Mouse (Mus musculus): Measurements from ENCODE around the gene Sdsl. TPM values are rescaled to one million over a fixed set of nuclear protein-coding genes. Genes with fewer than 3 reads are reported as not detected.
A peak's percentile ranks its signal among the peaks of the same experiment; 100 is the strongest.
"Not testable (repeated sequence)": the region's sequence is repeated elsewhere in the genome, so short reads cannot be mapped to it uniquely, and the experiment has no call there.

Gene Sdsl
- polyA plus RNA-seq, 1 experiment from 2014 or later = 8.2 TPM

DNA sequence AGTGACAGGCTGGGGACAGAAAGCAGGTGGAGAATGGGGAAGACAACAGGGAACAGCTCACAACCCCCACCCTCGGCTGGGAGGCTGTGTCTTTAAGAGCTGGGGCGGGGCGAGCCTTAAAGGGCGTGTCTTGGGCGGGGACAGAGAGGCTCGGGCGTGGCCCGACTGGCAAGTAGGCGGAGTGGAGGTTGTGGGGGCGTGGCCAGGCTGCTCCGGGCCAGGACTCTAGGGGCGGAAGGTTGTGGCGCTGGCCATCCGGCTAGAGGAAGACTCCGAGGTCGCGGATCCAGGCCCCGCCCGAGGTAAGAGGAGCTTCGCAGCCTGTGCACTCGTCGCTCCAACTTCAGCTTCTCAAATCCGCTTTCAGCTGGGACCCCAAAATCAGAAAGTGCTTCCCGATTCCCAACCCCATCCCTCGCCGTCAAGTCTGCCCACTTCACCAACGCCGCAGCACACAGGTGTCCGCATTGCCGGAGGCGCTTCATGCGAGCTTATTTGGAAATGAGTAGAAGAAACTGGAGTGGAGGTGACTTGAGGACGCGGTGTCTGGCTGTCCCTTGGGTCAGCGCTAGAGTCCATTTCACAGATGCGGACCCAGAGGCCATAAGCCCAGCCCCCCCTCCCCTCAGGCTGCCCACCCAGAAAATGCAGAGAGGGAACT is 38.5 kb upstream of the Sdsl start, which contains the start of gene Slc8b1:
Gene Slc8b1 (plus strand): TSS at position 187 of the 661 bp plus-strand sequence.
- Histone ChIP-seq H3K9me3 (replicated peaks; ENCODE audit: control insufficient read depth, low read length) (no peaks in the 10 kb centered on the region), H3K36me3 (ENCODE audit: control insufficient read depth, insufficient read depth) (no peaks in the 10 kb centered on the region), H3K27ac (ENCODE audit: low read length) (peak within 1 kb of the TSS; percentile 55), H3K4me3 (ENCODE audit: low read depth, low read length) (peak within 1 kb of the TSS; percentile 64), H3K4me2 (ENCODE audit: low read depth, low read length) (peak within 1 kb of the TSS; percentile 77), H3K4me1 (ENCODE audit: control insufficient read depth, low read depth, low read length) (peaks cover 34% of the 10 kb centered on the region), H3K9ac (ENCODE audit: low read depth, low read length) (peak within 1 kb of the TSS; percentile 61), H3K27me3 (ENCODE audit: control insufficient read depth, insufficient read depth, low read depth, low read length) (no peaks in the 10 kb centered on the region; the same call in 1 of the 2 replicates)
- ATAC-seq (ENCODE audit: low read depth) = peak; percentile 89
- WGBS (ENCODE audit: insufficient replicate concordance) = under 1% methylated on average over 36 of the region's 36 CpGs

DNA sequence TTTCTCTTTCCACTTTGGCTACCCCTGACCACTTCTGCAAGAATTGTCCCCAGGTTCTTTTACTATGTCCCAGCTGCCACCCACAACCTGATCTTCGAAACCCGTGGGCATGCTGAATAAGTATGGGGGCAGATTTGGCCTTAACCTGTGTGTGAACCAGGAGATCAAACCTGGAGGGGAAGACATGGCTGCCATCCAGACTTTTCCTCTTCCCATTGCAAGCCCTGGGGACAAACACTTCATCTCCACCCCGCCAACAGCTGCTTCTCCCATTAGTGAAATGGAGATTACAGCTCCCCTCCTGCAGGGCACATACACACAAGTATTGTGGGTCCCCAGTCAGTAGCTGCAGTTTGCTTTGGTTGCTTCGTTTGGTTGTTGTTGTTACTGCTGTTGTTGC is 34.7 kb upstream of the Sdsl start:
- Histone ChIP-seq H3K27me3 (ENCODE audit: control insufficient read depth, insufficient read depth, low read depth, low read length) (no peaks in the 10 kb centered on the region; the same call in 1 of the 2 replicates), H3K36me3 (ENCODE audit: control insufficient read depth, insufficient read depth) (no peaks in the 10 kb centered on the region), H3K27ac (ENCODE audit: low read length) (no peak overlapping the region), H3K4me2 (ENCODE audit: low read depth, low read length) (no peak overlapping the region), H3K9me3 (replicated peaks; ENCODE audit: control insufficient read depth, low read length) (no peaks in the 10 kb centered on the region), H3K4me3 (ENCODE audit: low read depth, low read length) (no peak overlapping the region), H3K9ac (ENCODE audit: low read depth, low read length) (no peak overlapping the region), H3K4me1 (ENCODE audit: control insufficient read depth, low read depth, low read length) (peaks cover 30% of the 10 kb centered on the region)
- WGBS (ENCODE audit: insufficient replicate concordance) = 47% methylated on average over 4 of the region's 4 CpGs
- no peak for ATAC-seq (ENCODE audit: low read depth)

DNA sequence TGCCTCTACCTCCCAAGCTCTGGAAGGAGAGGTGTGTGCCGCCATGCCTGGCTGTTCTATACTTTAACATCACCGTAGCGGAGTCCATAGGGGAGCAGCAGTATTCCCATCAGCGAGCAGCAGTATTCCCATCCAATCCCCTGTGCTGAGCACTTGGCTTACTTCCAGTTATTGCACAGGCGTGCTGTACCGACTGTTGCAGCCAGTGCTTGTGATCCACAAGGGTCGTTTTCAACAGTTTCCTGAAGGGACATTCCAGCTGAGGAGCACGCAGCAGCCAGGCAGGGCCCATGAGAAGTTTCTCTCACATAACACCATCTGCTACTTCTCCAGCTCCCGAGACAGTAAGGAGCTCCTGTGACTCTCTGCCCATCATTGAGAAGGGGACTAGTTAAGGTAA is 33.9 kb upstream of the Sdsl start:
- ATAC-seq (ENCODE audit: low read depth) = no peak
- H3K36me3 ChIP-seq (ENCODE audit: control insufficient read depth, insufficient read depth) = no peaks in the 10 kb centered on the region
- no peak overlapping the region for H3K9ac ChIP-seq (ENCODE audit: low read depth, low read length)
- H3K4me1 ChIP-seq (ENCODE audit: control insufficient read depth, low read depth, low read length) = peaks cover 25% of the 10 kb centered on the region
- H3K9me3 ChIP-seq (replicated peaks; ENCODE audit: control insufficient read depth, low read length) = no peaks in the 10 kb centered on the region
- H3K4me3 ChIP-seq (ENCODE audit: low read depth, low read length) = no peak overlapping the region
- no peak overlapping the region for H3K4me2 ChIP-seq (ENCODE audit: low read depth, low read length)
- H3K27me3 ChIP-seq (ENCODE audit: control insufficient read depth, insufficient read depth, low read depth, low read length) = no peaks in the 10 kb centered on the region
- no peak overlapping the region for H3K27ac ChIP-seq (ENCODE audit: low read length)
- WGBS (ENCODE audit: insufficient replicate concordance) = 58% methylated on average over 9 of the region's 9 CpGs

DNA sequence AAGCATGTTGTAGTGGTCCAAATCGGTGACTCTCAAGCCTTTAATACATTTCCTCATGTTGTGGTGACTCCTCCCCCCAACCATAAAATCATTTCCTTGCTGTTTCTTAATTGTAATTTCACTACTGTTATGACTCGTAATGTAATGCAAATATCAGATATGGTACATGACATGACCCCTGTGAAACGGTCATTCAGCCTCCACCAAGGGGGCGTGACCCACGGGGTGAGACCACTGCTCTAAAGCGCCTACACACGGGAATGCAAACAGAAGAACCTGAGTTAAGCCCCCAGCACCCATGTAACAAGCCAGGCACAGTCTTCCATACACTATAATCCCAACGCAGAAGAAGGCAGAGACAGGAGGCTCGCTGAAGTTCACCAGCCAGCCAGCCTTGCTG is 33.2 kb upstream of the Sdsl start:
- Histone ChIP-seq H3K27ac (ENCODE audit: low read length) (no peak overlapping the region), H3K9me3 (replicated peaks; ENCODE audit: control insufficient read depth, low read length) (no peaks in the 10 kb centered on the region), H3K4me3 (ENCODE audit: low read depth, low read length) (no peak overlapping the region), H3K4me2 (ENCODE audit: low read depth, low read length) (peak overlapping the region; percentile 51; the same call in 1 of the 2 replicates), H3K27me3 (ENCODE audit: control insufficient read depth, insufficient read depth, low read depth, low read length) (no peaks in the 10 kb centered on the region), H3K9ac (ENCODE audit: low read depth, low read length) (no peak overlapping the region), H3K4me1 (ENCODE audit: control insufficient read depth, low read depth, low read length) (peaks cover 20% of the 10 kb centered on the region), H3K36me3 (ENCODE audit: control insufficient read depth, insufficient read depth) (no peaks in the 10 kb centered on the region)
- 53% methylated on average over 9 of the region's 9 CpGs for WGBS (ENCODE audit: insufficient replicate concordance)
- ATAC-seq (ENCODE audit: low read depth) = no peak

DNA sequence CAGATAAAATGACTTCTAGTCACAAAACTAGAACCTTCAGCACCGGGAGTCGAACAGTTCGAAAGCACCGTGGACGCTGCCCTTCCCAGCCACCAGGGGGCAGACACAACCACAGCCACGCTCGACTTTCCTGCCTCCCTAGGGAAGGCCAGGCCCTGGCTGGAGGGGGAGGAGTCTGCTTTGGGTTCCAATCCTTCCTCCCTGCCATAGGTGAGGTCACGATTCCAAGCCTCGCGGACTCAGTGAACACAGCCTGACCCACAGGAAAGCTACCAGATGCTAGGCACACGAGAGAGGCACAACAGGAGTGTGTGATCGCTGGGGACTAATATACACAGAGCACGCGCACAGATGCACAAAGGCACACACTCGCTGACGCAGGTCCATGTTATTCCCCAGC is 32.8 kb upstream of the Sdsl start:
- Histone ChIP-seq H3K27me3 (ENCODE audit: control insufficient read depth, insufficient read depth, low read depth, low read length) (no peaks in the 10 kb centered on the region), H3K9me3 (replicated peaks; ENCODE audit: control insufficient read depth, low read length) (no peaks in the 10 kb centered on the region), H3K4me3 (ENCODE audit: low read depth, low read length) (no peak overlapping the region), H3K27ac (ENCODE audit: low read length) (no peak overlapping the region), H3K9ac (ENCODE audit: low read depth, low read length) (peak overlapping the region; percentile 28; the same call in 1 of the 2 replicates), H3K4me1 (ENCODE audit: control insufficient read depth, low read depth, low read length) (peaks cover 17% of the 10 kb centered on the region), H3K4me2 (ENCODE audit: low read depth, low read length) (peak overlapping the region; percentile 51), H3K36me3 (ENCODE audit: control insufficient read depth, insufficient read depth) (no peaks in the 10 kb centered on the region)
- ATAC-seq (ENCODE audit: low read depth) = no peak
- 25% methylated on average over 16 of the region's 16 CpGs for WGBS (ENCODE audit: insufficient replicate concordance)

DNA sequence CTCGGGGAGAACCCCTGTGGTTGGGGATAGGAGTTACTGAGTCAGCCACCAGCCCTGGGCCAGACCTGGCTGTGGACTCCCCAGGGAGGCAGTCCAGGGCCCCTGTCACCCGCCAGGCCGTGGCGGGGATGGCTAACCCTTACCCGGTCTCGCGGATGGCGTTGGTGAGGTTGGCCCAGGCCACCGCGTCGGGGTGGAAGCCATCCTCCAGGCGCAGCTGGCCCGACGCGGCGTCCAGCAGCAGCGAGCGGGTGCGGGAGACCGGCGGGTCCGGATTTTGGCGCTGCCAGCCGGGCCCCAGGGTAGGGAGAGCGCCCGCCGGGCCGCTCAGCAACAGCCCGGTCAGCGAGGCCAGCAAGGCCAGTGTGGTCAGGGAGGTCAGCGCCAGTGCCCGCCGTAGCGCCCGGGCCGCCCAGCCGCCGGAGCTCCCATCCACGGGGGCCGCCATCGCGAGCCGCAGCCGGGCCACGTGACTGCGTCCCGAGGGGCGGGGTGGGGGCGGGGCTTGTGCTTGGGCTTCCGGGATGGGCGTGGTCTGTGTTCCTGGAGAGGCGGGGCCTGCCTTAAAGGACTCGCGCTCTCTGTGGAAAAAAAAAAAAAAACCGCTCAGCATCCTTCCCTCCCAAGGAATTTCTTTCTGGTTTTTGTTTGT is 30.7 kb upstream of the Sdsl start, which contains the start of gene Plbd2:
Gene Plbd2 (minus strand): TSS at position 482 of the 652 bp plus-strand sequence.
- Histone ChIP-seq H3K4me3 (ENCODE audit: low read depth, low read length) (peak within 1 kb of the TSS; percentile 84), H3K9me3 (replicated peaks; ENCODE audit: control insufficient read depth, low read length) (no peaks in the 10 kb centered on the region), H3K27ac (ENCODE audit: low read length) (peak within 1 kb of the TSS; percentile 10; the same call in 1 of the 2 replicates), H3K27me3 (ENCODE audit: control insufficient read depth, insufficient read depth, low read depth, low read length) (no peaks in the 10 kb centered on the region), H3K4me1 (ENCODE audit: control insufficient read depth, low read depth, low read length) (peaks cover 17% of the 10 kb centered on the region), H3K36me3 (ENCODE audit: control insufficient read depth, insufficient read depth) (no peaks in the 10 kb centered on the region), H3K9ac (ENCODE audit: low read depth, low read length) (peak within 1 kb of the TSS; percentile 84), H3K4me2 (ENCODE audit: low read depth, low read length) (peak within 1 kb of the TSS; percentile 95)
- under 1% methylated on average over 55 of the region's 55 CpGs for WGBS (ENCODE audit: insufficient replicate concordance)
- ATAC-seq (ENCODE audit: low read depth) = peak; percentile 72

DNA sequence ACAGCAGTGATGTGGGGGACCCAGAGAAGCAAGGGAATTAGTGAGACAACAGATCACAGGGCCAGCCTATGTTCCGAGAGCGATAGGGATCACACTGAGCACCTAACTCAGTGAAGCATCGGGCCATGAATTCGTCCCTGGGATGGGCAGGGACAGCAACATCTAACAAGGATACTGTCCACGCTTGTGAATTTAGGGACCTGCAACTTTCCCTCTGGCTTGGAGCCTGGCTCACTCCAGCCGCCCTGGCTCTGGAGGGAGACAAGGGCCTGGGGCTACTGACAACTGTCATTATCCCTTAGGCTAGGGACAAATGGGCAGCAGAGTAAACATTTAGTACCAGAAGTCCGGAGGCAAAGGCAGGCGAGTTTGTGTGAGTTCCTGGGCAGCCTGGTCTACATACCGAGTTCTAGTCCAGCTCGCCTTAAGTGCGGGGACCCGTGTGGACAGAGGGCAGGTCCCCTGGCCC is 30.1 kb upstream of the Sdsl start:
- Histone ChIP-seq H3K4me3 (ENCODE audit: low read depth, low read length) (peak overlapping the region; percentile 84), H3K27me3 (ENCODE audit: control insufficient read depth, insufficient read depth, low read depth, low read length) (no peaks in the 10 kb centered on the region), H3K9me3 (replicated peaks; ENCODE audit: control insufficient read depth, low read length) (no peaks in the 10 kb centered on the region), H3K4me1 (ENCODE audit: control insufficient read depth, low read depth, low read length) (peaks cover 17% of the 10 kb centered on the region), H3K9ac (ENCODE audit: low read depth, low read length) (peak overlapping the region; percentile 84), H3K36me3 (ENCODE audit: control insufficient read depth, insufficient read depth) (no peaks in the 10 kb centered on the region), H3K4me2 (ENCODE audit: low read depth, low read length) (peak overlapping the region; percentile 95), H3K27ac (ENCODE audit: low read length) (peak overlapping the region; percentile 10; the same call in 1 of the 2 replicates)
- ATAC-seq (ENCODE audit: low read depth) = peak; percentile 7; the same call in 1 of the 2 replicates
- WGBS (ENCODE audit: insufficient replicate concordance) = 6% methylated on average over 12 of the region's 12 CpGs

DNA sequence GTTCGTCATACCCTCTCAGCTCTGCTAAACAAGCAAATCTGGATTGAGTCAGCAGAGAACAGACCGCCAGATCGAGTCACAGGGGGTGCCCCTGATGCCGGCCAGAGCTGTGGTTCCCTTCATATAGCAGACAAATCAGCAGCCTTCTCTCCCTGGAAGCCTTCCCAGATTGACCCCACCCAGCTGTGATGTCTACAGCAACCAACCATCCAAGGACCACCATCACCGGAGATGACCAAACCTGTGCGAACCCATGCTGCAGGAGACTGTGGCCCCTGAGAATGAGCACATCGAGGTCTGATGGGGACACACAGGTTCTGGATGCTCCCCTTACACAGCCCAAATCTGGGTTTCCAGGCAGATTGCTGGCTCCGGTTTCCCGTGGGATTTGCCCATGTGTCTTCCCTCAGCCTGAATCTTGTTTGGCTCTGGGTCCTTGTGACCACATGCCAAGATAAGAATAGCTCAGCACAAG is 29.6 kb upstream of the Sdsl start:
- Histone ChIP-seq H3K4me2 (ENCODE audit: low read depth, low read length) (peak overlapping the region; percentile 95), H3K4me1 (ENCODE audit: control insufficient read depth, low read depth, low read length) (peaks cover 17% of the 10 kb centered on the region), H3K27me3 (ENCODE audit: control insufficient read depth, insufficient read depth, low read depth, low read length) (no peaks in the 10 kb centered on the region), H3K9ac (ENCODE audit: low read depth, low read length) (peak overlapping the region; percentile 84; the same call in 1 of the 2 replicates), H3K36me3 (ENCODE audit: control insufficient read depth, insufficient read depth) (no peaks in the 10 kb centered on the region), H3K27ac (ENCODE audit: low read length) (no peak overlapping the region), H3K9me3 (replicated peaks; ENCODE audit: control insufficient read depth, low read length) (no peaks in the 10 kb centered on the region), H3K4me3 (ENCODE audit: low read depth, low read length) (peak overlapping the region; percentile 84)
- 57% methylated on average over 9 of the region's 9 CpGs for WGBS (ENCODE audit: insufficient replicate concordance)
- no peak for ATAC-seq (ENCODE audit: low read depth)

DNA sequence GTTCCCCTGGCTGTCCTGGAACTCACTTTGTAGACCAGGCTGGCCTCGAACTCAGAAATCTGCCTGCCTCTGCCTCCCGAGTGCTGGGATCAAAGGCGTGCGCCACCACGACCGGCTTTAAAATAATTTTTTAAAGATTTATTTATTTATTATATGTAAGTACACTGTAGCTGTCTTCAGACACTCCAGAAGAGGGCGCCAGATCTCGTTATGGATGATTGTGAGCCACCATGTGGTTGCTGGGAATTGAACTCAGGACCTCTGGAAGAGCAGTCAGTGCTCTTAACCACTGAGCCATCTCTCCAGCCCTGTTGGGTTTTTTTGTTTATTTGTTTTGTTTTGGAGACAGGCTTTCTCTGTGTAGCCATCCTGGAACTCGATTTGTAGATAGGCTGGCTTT is 28.0 kb upstream of the Sdsl start:
- H3K9me3 ChIP-seq (replicated peaks; ENCODE audit: control insufficient read depth, low read length); H3K27me3 ChIP-seq (ENCODE audit: control insufficient read depth, insufficient read depth, low read depth, low read length); ATAC-seq (ENCODE audit: low read depth); H3K4me3 ChIP-seq (ENCODE audit: low read depth, low read length); H3K36me3 ChIP-seq (ENCODE audit: control insufficient read depth, insufficient read depth); H3K4me2 ChIP-seq (ENCODE audit: low read depth, low read length); H3K27ac ChIP-seq (ENCODE audit: low read length); H3K9ac ChIP-seq (ENCODE audit: low read depth, low read length): not testable (repeated sequence)
- 74% methylated on average over 9 of the region's 9 CpGs for WGBS (ENCODE audit: insufficient replicate concordance)
- peaks cover 16% of the 10 kb centered on the region for H3K4me1 ChIP-seq (ENCODE audit: control insufficient read depth, low read depth, low read length)
